Mouse (Mus musculus): ENCODE results near the gene Leng1. TPM values are rescaled to one million over a fixed set of nuclear protein-coding genes. Genes with fewer than 3 reads are reported as not detected.

Leng1 gene
- polyA plus RNA-seq, 1 experiment from 2014 or later = 14.6 TPM

- Histone ChIP-seq H3K9me3 (ENCODE audit: control insufficient read depth, low read length) (no peaks in the 10 kb centered on the region), H3K4me1 (ENCODE audit: control insufficient read depth, insufficient read depth, low read length) (no peaks in the 10 kb centered on the region), H3K36me3 (ENCODE audit: control insufficient read depth, insufficient read depth, low read length) (no peaks in the 10 kb centered on the region), H3K9ac (ENCODE audit: low read length) (no peak overlapping the region), H3K4me2 (ENCODE audit: low read depth, severe bottlenecking) (no peak overlapping the region), H3K27ac (replicated peaks; ENCODE audit: low read depth, low read length) (no peak overlapping the region), H3K4me3 (ENCODE audit: low read depth, low read length) (no peak overlapping the region), H3K27me3 (ENCODE audit: control insufficient read depth, insufficient read depth, low read length) (no peaks in the 10 kb centered on the region)
- 88% methylated on average over 13 of the region's 13 CpGs for WGBS
- ATAC-seq (ENCODE audit: insufficient number of reproducible peaks, low FRiP score, low TSS enrichment, low read depth) (no peak), DNase-seq (ENCODE audit: low spot score) (no peak)
These were observed 54.6 kb downstream of the Leng1 start for GRCm38 (mm10) chr7:3611006-3611405.

DNA sequence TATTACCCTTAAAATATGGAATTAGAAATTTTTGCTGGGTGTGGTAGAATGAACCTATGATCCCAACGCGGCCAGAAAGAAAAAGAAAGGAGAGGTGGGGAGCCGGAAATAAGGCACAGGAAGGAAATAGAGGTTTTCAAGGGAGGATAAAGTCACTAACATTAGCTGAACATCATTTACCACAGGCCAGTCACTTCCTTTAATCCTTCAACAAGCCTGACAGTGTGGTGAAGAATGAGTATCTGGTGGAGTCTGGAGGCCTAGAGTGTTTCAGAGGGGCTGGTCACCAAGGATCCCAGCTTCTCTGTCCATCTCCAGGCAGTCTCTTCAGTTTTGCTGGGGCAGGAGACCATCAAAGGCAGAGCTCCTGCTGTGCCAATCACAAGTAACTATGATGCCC lies 55.2 kb downstream of the Leng1 start:
- 87% methylated on average over 3 of the region's 3 CpGs for WGBS
- H3K4me3 ChIP-seq (ENCODE audit: low read depth, low read length) = no peak overlapping the region
- H3K4me2 ChIP-seq (ENCODE audit: low read depth, severe bottlenecking) = no peak overlapping the region
- no peak overlapping the region for H3K27ac ChIP-seq (replicated peaks; ENCODE audit: low read depth, low read length)
- no peak for DNase-seq (ENCODE audit: low spot score)
- H3K4me1 ChIP-seq (ENCODE audit: control insufficient read depth, insufficient read depth, low read length) = no peaks in the 10 kb centered on the region
- H3K9ac ChIP-seq (ENCODE audit: low read length) = no peak overlapping the region
- H3K27me3 ChIP-seq (ENCODE audit: control insufficient read depth, insufficient read depth, low read length) = no peaks in the 10 kb centered on the region
- H3K9me3 ChIP-seq (ENCODE audit: control insufficient read depth, low read length) = no peaks in the 10 kb centered on the region
- ATAC-seq (ENCODE audit: insufficient number of reproducible peaks, low FRiP score, low TSS enrichment, low read depth) = no peak
- H3K36me3 ChIP-seq (ENCODE audit: control insufficient read depth, insufficient read depth, low read length) = no peaks in the 10 kb centered on the region

Small RNA genes lying within 50 kb of the gene (microRNA-seq; reads per million reads assigned to microRNA genes)
- 4.0 reads per million, percentile 6 among the genes with 10 or more reads in this experiment for gene Mir3572

Other genes with a start within 250 kb of the Leng1 start
- 0.25 and 0.52 TPM in 2 replicates for gene Cacng6, start 241.6 kb downstream of the Leng1 start, polyA plus RNA-seq (2014; fragmentation: Nextera tagmentation; extraction: Ambion mirVana)
- not detected in 2 replicates for gene Tarm1, start 163.2 kb downstream of the Leng1 start, polyA plus RNA-seq (2014; fragmentation: Nextera tagmentation; extraction: Ambion mirVana)
- gene Oscar, start 49.7 kb downstream of the Leng1 start, polyA plus RNA-seq (2014; fragmentation: Nextera tagmentation; extraction: Ambion mirVana) = 0.29 TPM in 1 of 2 replicates, not detected in the other
- gene Ndufa3, start 48.5 kb downstream of the Leng1 start, polyA plus RNA-seq (2014; fragmentation: Nextera tagmentation; extraction: Ambion mirVana) = 400 and 407 TPM in 2 replicates
- gene Tfpt, start 35.9 kb downstream of the Leng1 start, polyA plus RNA-seq (2014; fragmentation: Nextera tagmentation; extraction: Ambion mirVana) = 31.1 and 35.5 TPM in 2 replicates
- gene Prpf31, start 35.9 kb downstream of the Leng1 start, polyA plus RNA-seq (2014; fragmentation: Nextera tagmentation; extraction: Ambion mirVana) = 150 TPM in 2 replicates
- 87.2 and 94.2 TPM in 2 replicates for gene Cnot3, start 20.6 kb downstream of the Leng1 start, polyA plus RNA-seq (2014; fragmentation: Nextera tagmentation; extraction: Ambion mirVana)
- 3.6 and 4.2 TPM in 2 replicates for gene Tmc4, start 11.7 kb upstream of the Leng1 start, polyA plus RNA-seq (2014; fragmentation: Nextera tagmentation; extraction: Ambion mirVana)
- 289 TPM in 2 replicates for gene Tsen34, start 27.0 kb upstream of the Leng1 start, polyA plus RNA-seq (2014; fragmentation: Nextera tagmentation; extraction: Ambion mirVana)
- gene Mboat7, start 27.7 kb upstream of the Leng1 start, polyA plus RNA-seq (2014; fragmentation: Nextera tagmentation; extraction: Ambion mirVana) = 36.7 and 41.2 TPM in 2 replicates
- 1,472 and 1,559 TPM in 2 replicates for gene Rps9, start 38.2 kb upstream of the Leng1 start, polyA plus RNA-seq (2014; fragmentation: Nextera tagmentation; extraction: Ambion mirVana)
- 0.13 TPM in 1 of 2 replicates, not detected in the other for gene Pirb, start 54.6 kb upstream of the Leng1 start, polyA plus RNA-seq (2014; fragmentation: Nextera tagmentation; extraction: Ambion mirVana)
- gene Gm15448, start 159.8 kb upstream of the Leng1 start, polyA plus RNA-seq (2014; fragmentation: Nextera tagmentation; extraction: Ambion mirVana) = not detected in 2 replicates
- 0.11 and 0.23 TPM in 2 replicates for gene Pira2, start 179.2 kb upstream of the Leng1 start, polyA plus RNA-seq (2014; fragmentation: Nextera tagmentation; extraction: Ambion mirVana)
- gene Gm14548, start 232.3 kb upstream of the Leng1 start, polyA plus RNA-seq (2014; fragmentation: Nextera tagmentation; extraction: Ambion mirVana) = not detected in 2 replicates
- gene Lilra6, start 249.7 kb upstream of the Leng1 start, polyA plus RNA-seq (2014; fragmentation: Nextera tagmentation; extraction: Ambion mirVana) = 0.13 TPM in 1 of 2 replicates, not detected in the other